Mouse (Mus musculus) bone marrow macrophage, adult 2 months (primary cell): ENCODE data around the gene Lrrc57. TPM values are rescaled to one million over a fixed set of nuclear protein-coding genes. Genes with fewer than 3 reads are reported as not detected.

Experiments
- H3K27ac ChIP-seq: 2 replicates; pipeline ENCODE4 v1.5.1; 2012; ENCODE audit warnings: low read depth, low read length; ENCODE audit not compliant: insufficient read depth
- H3K4me1 ChIP-seq: 2 replicates; pipeline ENCODE4 v1.6.1; 2012; ENCODE audit warnings: low read length; ENCODE audit not compliant: control insufficient read depth, insufficient read depth
- H3K4me3 ChIP-seq: 2 replicates; pipeline ENCODE4 v1.5.1; 2012; ENCODE audit warnings: mild to moderate bottlenecking, low read length, moderate library complexity; ENCODE audit not compliant: insufficient read depth
- CTCF ChIP-seq: IDR thresholded peaks from 2 replicates; pipeline ENCODE4 v1.5.1; 2012; ENCODE audit warnings: low read depth, mild to moderate bottlenecking, low read length, moderate library complexity
- POLR2A ChIP-seq: IDR thresholded peaks from 2 replicates; pipeline ENCODE4 v1.6.1; 2012; ENCODE audit warnings: mild to moderate bottlenecking, low read depth, low read length, borderline replicate concordance
- polyA plus RNA-seq: library from polyadenylated mRNA; stranded (reverse); fragments of >200 nt; gene quantifications from 2 replicates; pipeline ENCODE4 v1.2.4, GENCODE M21; 2012; ENCODE audit not compliant: missing spikeins, insufficient read depth, insufficient read length

Lrrc57 gene
- polyA plus RNA-seq = 17.5 and 18.3 TPM in 2 replicates

GRCm38 (mm10) chr2:120608830-120609723, at the start of gene Lrrc57, which contains the start of gene Haus2:
Gene Lrrc57, minus strand, starts transcription at chr2:120609520.
Gene Haus2, plus strand, starts transcription at chr2:120609383.
- peaks cover 10% of the 10 kb centered on the region for H3K4me1 ChIP-seq
- H3K4me3 ChIP-seq = peak within 1 kb of the TSS; percentile 99
- no peak for TF ChIP-seq CTCF
- peak; percentile 8; the same call in 1 of the 2 replicates for TF ChIP-seq POLR2A

GRCm38 (mm10) chr2:120658486-120658885, 49.2 kb upstream of the Lrrc57 start:
- Histone ChIP-seq H3K27ac (no peak overlapping the region), H3K4me1 (peaks cover 43% of the 10 kb centered on the region), H3K4me3 (no peak overlapping the region)
- TF ChIP-seq CTCF (no peak), POLR2A (no peak)

More at GRCm38 (mm10) chr2:120608830-120609723, at the start of gene Lrrc57, which contains the start of gene Haus2:
- peak within 1 kb of the TSS; percentile 70 for H3K27ac ChIP-seq

GRCm38 (mm10) chr2:120656711-120657110, 47.4 kb upstream of the Lrrc57 start:
- no peak for TF ChIP-seq CTCF
- TF ChIP-seq POLR2A = no peak
- Histone ChIP-seq H3K4me1 (peaks cover 46% of the 10 kb centered on the region), H3K4me3 (no peak overlapping the region), H3K27ac (no peak overlapping the region)

- H3K27ac ChIP-seq = no peak overlapping the region
- TF ChIP-seq CTCF (no peak), POLR2A (no peak)
- peaks cover 47% of the 10 kb centered on the region for H3K4me1 ChIP-seq
Measured at GRCm38 (mm10) chr2:120655905-120656304, 46.6 kb upstream of the Lrrc57 start.

GRCm38 (mm10) chr2:120654693-120655092, 45.4 kb upstream of the Lrrc57 start:
- Histone ChIP-seq H3K4me1 (peaks cover 44% of the 10 kb centered on the region), H3K27ac (no peak overlapping the region), H3K4me3 (no peak overlapping the region)
- TF ChIP-seq CTCF (no peak), POLR2A (no peak)

More at GRCm38 (mm10) chr2:120655905-120656304, 46.6 kb upstream of the Lrrc57 start:
- no peak overlapping the region for H3K4me3 ChIP-seq

- peak overlapping the region; percentile 82 for H3K27ac ChIP-seq
- TF ChIP-seq CTCF (no peak), POLR2A (no peak)
- peak overlapping the region; percentile 12 for H3K4me3 ChIP-seq
- H3K4me1 ChIP-seq = peaks cover 37% of the 10 kb centered on the region
Measured at GRCm38 (mm10) chr2:120652925-120653284, 43.6 kb upstream of the Lrrc57 start.

- TF ChIP-seq POLR2A (no peak), CTCF (no peak)
- Histone ChIP-seq H3K4me3 (peak overlapping the region; percentile 12), H3K27ac (peak overlapping the region; percentile 82), H3K4me1 (peaks cover 37% of the 10 kb centered on the region)
Measured at GRCm38 (mm10) chr2:120652256-120652924, 43.1 kb upstream of the Lrrc57 start.

GRCm38 (mm10) chr2:120646777-120647176, 37.5 kb upstream of the Lrrc57 start:
- TF ChIP-seq CTCF (no peak), POLR2A (no peak)
- Histone ChIP-seq H3K4me1 (peaks cover 20% of the 10 kb centered on the region), H3K27ac (peak overlapping the region; percentile 16; the same call in 1 of the 2 replicates), H3K4me3 (no peak overlapping the region)

GRCm38 (mm10) chr2:120643836-120644235, 34.5 kb upstream of the Lrrc57 start:
- no peak for TF ChIP-seq POLR2A
- TF ChIP-seq CTCF = no peak
- Histone ChIP-seq H3K27ac (no peak overlapping the region), H3K4me3 (no peak overlapping the region), H3K4me1 (peaks cover 6% of the 10 kb centered on the region)
